Mouse (Mus musculus) lung, postnatal 14 days (tissue): ENCODE data around the gene D630039A03Rik.

Experiments
- DNase-seq: peaks from one replicate; pipeline ENCODE4 v3.0.0; 2021

The D630039A03Rik gene

DNA sequence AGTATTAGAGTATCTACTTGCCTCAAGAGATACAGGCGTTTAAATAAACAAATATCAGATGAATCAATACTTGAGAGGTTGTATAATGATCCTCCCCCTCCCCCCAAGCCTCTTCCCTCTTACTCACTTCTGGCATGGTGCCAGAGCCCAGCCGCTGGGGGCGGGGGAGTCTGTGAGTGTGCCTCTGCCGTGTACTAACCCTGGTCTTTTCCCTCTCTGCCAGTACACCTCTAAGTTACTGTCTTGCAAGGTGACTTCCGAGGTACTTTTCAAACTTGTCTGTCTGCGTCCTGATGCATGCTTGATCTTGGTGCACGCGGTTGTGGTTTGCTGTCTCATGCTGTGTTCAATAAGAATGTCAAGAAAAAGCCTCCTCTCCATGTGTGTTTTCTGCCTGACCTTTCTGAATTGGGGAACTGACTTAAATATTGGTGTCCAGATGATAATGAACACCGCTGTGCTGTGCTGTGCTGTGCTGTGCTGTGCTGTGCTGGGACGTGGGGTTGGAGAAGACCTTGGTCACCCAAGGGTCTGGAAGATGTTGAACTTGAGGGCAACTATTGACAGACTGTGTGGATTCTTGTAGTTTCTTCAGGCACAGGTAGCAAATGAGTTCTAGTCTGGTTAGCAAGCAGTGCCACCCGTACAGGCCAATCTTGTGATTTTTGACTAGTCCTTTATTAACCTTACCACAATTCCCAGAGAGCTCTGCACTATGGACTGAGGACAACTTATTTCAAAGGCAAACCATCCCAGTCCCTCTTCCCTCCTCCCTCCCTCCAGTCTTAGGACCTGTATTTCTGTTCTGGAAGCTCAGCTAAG is 29.8 kb downstream of the D630039A03Rik start:
- DNase-seq = peak; percentile 58

DNA sequence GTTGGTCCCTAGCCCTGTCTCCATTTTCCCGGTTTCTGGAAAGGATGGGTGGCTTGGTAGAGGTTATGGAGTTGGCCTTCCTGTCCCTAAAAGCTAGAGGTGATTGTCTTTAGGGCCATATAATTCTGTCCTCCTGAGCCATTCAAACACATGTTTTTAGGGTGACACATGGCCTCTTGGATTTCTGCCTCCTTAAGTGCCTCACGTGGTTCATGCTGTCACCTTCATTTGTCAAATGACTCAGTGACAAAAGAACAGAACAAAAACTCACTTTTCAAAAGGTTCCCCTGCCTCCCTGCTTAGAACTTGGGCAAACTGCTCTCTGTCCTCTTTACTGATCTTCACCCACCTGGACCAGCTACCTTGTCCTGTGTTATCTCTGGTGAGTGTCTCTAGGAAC is 30.9 kb downstream of the D630039A03Rik start:
- no peak for DNase-seq

DNA sequence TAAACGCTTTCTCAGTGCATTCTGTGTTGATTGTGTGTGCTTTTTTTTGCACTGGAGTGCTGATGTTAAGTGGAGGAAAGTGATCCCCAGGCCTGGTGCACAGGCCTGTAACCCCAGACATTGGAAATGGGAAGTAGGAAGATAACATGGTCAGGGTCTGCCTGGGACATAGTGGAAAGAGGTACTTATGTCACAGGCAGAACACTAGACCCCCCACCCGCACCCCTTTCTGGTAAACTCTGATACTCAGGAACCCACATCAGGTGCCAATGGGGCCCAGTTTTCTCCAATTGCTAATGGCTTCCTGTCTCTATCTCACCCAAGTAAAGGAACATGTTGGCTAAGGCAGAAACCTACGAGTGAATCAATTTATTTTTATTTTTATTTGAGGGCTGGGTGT is 31.6 kb downstream of the D630039A03Rik start:
- DNase-seq = no peak

DNA sequence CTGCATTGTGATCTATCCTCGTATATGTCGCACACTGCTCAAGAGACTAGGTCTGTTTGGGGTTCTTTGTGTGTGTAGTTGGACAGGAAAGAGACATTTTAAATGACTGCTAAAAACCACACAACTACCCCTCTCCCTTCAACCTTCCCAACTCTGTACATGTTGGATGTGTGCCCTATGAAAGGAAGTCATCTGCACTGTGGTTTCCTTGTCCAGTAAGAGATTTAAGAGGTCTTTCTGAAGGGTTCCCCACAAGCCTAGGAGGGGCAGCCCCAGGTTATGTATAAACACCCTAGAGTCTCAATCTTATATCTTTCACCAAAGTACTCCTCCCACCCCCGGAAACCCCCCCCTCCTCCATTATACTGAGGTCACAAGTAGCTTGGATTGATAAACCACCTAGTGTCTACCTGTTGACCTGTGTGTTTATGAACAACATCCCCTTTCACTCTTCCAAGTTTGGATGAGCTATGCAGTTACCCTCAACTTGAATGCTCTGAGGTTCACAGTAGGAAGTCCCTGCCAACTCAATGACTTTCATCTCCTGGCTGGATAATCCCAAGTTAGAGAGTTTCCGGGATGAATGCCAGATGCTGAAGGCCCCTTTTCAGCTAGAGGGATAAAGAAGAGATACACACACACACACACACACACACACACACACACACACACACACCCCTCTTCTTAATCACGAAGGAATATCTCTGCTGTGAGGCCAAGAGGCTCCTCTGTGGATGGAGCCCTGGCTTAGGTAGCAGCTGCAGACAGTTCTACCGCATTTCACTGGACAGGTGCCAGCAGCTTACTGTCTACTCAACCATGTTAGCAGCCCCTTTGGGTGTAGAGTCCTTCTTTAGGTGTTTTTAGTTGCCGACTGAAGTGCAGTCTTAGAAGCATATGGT is 32.3 kb downstream of the D630039A03Rik start:
- no peak for DNase-seq

DNA sequence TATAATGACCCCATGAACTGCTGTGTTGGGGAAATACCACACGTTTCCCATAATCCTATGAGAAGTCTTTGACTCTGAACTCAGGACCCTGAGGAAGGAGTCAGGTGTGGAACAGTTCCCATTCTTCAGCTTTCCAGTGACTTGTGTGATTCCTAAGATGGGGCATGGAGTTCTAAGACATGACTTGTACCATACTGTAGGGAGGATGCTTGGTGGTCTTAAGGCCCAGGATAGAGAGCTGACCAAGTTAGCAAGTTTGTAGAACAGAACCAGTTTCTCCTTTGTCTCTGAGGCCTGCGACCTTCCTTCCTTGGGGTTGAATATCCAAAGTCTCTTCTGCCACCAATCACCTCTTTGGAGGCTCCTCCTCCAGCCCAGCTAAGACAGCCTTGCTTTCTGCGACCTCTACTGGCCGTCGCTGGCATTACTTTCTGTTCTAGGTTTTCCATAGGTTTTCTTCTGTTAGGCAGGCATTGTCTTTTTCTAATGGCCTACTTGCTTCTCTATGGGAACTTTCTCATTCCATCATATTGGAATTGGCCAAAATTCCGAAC is 36.2 kb downstream of the D630039A03Rik start:
- DNase-seq = peak; percentile 89

DNA sequence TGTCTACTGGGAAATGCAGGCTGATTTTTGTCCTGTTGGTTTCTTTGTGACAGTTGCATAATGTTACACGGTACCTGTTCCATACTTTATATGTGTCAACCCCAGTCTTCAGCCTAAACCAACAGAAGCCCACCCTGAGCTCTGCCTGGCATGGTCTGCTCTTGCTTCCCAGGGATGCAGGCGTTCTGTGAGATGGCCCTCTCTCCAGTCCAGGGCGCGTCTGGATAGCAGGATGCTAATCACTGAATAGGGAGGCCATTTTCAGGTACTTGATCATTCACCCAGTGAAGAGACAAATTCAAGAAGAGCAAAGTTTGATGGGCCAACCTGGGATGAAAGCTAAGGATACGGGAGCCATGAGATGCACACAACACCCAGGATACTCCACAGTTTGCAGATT is 37.0 kb downstream of the D630039A03Rik start:
- DNase-seq = no peak

DNA sequence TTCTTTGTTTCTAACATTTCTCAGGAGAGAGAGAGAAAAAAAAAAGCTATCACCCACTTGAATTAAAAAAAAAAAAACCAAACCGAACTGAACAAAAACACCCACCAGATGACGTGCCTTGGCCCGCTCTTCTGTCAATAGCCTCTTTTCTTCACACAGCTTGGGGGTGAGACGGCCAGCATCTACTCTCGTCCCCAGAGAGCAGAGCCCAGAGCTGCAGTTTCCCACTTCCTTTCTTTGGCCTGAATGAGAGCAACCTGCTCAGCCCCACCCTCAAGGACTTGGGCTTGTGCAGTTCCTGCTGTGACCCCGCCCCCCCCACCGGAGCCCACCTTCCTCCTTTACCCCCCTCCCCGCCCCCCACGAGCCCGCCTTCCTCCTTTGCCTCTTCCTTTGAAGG is 48.6 kb downstream of the D630039A03Rik start:
- no peak for DNase-seq

DNA sequence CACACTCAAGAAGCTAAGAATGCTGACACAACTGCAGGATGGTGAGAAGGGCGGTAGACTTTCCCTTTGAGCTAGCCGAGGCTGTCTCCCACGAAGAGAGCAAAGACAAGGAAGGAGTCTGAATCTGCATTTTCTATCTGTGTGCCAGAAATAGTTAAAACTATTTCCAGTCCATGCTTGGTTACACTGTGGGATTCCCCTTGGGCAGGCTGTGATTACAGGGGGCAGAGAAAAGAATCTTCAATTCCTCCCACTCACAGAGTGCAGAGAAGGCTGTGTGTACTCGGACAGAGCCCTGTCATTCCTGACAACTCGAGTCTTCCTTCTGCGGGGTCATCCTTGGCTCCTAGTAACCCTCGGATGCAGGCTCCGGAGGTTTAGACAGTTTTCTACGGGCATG is 49.1 kb downstream of the D630039A03Rik start:
- DNase-seq = no peak

DNA sequence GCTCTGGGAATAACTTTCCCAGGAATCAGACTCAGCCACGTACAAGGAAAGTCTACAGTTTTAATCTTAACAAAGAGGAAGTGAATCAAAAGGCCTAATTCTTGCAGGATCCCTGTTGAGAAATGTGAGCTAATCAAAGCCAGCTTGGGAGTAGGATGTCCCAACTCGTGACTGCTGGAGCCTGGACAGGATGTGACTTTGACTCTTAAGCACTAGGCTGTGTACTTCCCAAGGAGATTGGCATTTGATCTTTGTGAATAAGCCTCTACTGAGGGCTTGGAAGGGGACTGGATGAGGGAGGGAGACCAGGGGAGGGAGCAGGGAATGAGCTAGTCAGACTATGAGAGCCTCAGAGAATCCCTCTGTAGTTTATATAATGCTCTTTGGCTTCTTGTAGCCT is 50.0 kb downstream of the D630039A03Rik start:
- peak; percentile 55 for DNase-seq

DNA sequence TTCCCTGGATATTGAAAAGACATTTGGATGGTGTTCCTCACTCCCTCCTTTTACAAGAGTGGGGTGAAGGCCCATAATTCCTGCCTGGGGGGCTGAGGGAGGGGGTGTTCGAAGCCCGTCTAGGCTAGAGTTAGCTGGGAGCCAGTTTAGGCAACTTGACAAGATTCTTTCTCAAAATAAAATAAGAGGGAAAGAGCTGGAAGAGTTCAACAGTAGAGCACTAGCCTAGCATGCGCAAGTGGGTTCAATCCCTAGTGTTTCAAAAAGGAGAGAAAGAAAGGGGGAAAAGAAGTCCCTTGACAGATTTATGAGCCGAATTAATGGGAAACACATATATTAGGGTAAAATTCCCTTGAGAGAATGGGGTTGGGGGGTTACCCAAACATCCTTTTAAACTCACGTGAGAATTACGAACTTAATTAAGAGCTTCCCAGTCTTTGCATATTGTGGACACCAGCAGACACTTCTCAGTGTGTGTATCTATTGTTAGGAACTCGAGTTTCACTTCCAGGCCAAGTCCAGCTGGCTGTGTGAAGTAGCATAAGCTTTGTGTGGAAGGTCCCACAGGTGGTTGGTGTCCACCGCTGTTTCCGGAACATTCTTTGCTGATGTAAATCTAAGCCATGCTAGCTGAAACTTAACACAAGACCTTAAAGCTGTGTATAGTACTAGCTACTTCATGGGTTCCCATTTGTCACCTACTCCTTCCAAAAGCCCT is 53.7 kb downstream of the D630039A03Rik start:
- no peak for DNase-seq

DNA sequence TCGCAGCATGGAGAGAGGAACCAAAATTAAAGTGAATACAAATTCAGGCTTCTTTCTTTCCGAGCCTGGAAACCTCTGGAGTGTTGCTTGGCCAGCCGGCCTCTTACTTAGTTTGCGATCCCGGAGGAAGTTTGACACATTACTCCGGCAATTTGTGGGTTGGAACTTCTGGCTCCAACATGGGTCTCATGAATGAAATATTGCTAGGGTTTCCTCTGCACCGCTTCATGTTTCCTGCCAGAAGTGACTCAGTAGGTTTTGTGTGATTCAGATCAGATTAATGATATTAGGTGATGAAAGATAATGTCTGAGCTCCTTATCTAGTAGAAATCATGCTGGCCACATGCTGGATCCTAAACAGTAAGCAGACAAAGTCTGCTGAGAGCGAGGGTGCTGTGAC is 54.2 kb downstream of the D630039A03Rik start:
- DNase-seq = no peak

DNA sequence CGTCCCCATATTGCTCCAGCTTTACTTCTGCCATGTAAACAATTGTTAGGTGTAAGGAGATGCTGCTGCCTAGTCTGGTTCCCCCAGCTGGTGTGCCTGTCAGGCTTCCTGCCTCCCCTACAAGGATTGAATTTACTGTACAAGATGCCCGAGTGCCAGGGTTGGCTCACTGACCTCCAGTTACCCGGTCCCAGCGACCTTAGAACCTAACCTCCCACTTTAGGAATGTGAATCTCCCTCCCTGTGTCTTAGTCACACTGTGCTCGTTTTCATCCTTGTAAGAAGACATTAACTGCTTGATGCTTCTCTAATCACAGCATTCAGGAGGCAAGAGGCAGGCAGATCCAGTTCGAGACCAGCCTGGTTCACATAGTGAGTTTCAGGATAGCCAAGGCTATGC is 54.9 kb downstream of the D630039A03Rik start:
- no peak for DNase-seq

DNA sequence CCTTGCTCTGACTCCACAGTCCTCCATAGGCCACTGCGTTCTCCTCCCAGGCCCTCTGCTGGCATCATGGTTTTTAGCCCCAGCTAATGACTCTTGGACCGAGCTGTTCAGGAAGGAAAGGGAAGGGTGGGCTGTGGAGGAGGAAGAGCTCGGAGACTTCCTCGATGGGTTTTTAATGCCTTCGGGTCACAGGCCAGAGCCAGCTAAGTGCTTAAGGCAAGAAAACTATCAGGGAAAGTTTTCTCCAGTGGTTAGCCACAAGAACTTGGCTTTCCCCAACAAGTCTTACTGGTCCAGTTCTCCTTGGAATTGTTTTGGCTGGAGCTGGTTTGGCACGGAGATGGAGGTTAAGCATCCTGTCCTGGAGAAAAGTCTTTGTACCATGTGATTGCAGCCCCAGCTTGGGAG is 55.9 kb downstream of the D630039A03Rik start:
- DNase-seq = peak; percentile 49
